Mouse (Mus musculus): ENCODE data around the gene Pp2d1. TPM values are rescaled to one million over a fixed set of nuclear protein-coding genes. Genes with fewer than 3 reads are reported as not detected.
"Not testable (repeated sequence)": the region's sequence is repeated elsewhere in the genome, so short reads cannot be mapped to it uniquely, and the experiment has no call there.

The Pp2d1 gene
- polyA plus RNA-seq, 1 experiment, result not detected

DNA sequence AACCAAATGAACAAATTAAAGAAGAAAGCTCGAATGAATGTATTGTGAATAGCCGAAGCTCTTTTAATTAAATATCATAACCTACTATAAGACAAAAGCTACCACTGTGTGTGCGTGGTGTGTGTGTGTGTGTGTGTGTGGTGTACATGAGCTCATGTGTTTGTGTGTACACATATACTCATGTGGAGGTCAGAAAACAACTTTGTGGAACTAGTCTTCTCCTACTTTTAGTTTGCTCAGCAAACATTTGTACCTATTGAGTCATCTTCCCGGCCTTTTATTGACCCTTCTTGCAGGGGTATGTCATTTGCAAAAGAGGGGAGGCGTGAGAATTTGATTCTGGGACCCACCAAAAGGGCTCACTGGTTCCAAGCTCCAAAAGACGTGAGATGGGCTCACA is 39.0 kb upstream of the Pp2d1 start:
- H3K4me3 ChIP-seq (replicated peaks; ENCODE audit: extremely low read depth, low read depth, low read length), result no peak overlapping the region
- WGBS, result 72% methylated on average over 6 of the region's 6 CpGs
- TF ChIP-seq CTCF (IDR thresholded peaks at IDR 0.05; ENCODE audit: insufficient read depth, low read length), result no peak
- no peak for TF ChIP-seq POLR2A (IDR thresholded peaks at IDR 0.05; ENCODE audit: borderline replicate concordance, extremely low read depth, low read depth, low read length)
- no peak for DNase-seq
- peaks cover 17% of the 10 kb centered on the region for H3K4me1 ChIP-seq (ENCODE audit: control insufficient read depth, insufficient read depth, low read length)

DNA sequence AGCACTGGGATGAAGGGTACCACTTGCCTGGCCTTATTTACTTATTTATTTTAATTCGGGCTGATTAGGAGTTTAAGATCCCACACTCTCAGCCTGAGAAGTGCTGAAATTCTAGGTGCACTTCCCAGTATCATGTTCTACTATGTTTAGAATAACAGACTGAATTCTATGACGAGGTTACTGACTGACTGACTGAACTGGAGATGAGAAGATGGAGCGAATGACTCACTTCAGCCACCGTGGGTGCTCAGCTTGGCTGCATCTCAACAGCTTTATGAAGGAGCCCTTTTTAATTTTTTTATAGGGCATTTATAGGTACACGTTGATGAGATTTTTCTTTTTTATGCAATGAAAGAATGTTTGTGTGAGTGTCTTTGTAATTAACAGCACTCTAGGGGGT is 38.5 kb upstream of the Pp2d1 start:
- TF ChIP-seq CTCF (IDR thresholded peaks at IDR 0.05; ENCODE audit: insufficient read depth, low read length), result no peak
- TF ChIP-seq POLR2A (IDR thresholded peaks at IDR 0.05; ENCODE audit: borderline replicate concordance, extremely low read depth, low read depth, low read length), result no peak
- DNase-seq, result no peak
- WGBS, result 59% methylated on average over 5 of the region's 5 CpGs
- no peak overlapping the region for H3K4me3 ChIP-seq (replicated peaks; ENCODE audit: extremely low read depth, low read depth, low read length)
- peaks cover 21% of the 10 kb centered on the region for H3K4me1 ChIP-seq (ENCODE audit: control insufficient read depth, insufficient read depth, low read length)

DNA sequence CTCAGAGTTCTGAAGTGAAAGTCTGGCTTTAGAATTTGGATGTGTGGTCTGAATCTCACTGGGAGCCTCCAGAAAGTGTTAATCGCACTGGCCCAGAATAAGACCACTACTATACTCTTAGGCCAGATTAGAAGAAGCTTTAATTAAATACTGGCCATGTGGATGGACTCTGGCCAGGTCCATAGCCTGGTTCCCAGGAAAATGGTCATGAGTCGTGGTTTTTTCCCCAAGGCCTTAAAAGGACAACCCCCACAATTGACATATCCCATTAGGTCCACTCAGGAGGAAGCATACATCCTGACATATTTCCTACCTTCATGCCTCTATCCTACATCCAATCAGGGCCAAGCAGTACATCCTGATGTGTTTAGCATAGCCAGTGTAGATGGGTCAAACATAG is 37.9 kb upstream of the Pp2d1 start:
- 62% methylated on average over 2 of the region's 2 CpGs for WGBS
- Histone ChIP-seq H3K4me3 (replicated peaks; ENCODE audit: extremely low read depth, low read depth, low read length) (no peak overlapping the region), H3K4me1 (ENCODE audit: control insufficient read depth, insufficient read depth, low read length) (peaks cover 18% of the 10 kb centered on the region)
- TF ChIP-seq CTCF (IDR thresholded peaks at IDR 0.05; ENCODE audit: insufficient read depth, low read length) (no peak), POLR2A (IDR thresholded peaks at IDR 0.05; ENCODE audit: borderline replicate concordance, extremely low read depth, low read depth, low read length) (no peak)
- DNase-seq, result no peak

- H3K4me3 ChIP-seq (replicated peaks; ENCODE audit: extremely low read depth, low read depth, low read length), result no peak overlapping the region
- 50% methylated on average over 4 of the region's 4 CpGs for WGBS
- no peak for DNase-seq
- H3K4me1 ChIP-seq (ENCODE audit: control insufficient read depth, insufficient read depth, low read length), result peaks cover 15% of the 10 kb centered on the region
- no peak for TF ChIP-seq CTCF (IDR thresholded peaks at IDR 0.05; ENCODE audit: insufficient read depth, low read length)
- TF ChIP-seq POLR2A (IDR thresholded peaks at IDR 0.05; ENCODE audit: borderline replicate concordance, extremely low read depth, low read depth, low read length), result no peak
These were observed 33.8 kb upstream of the Pp2d1 start for GRCm38 (mm10) chr17:53573019-53573556.

DNA sequence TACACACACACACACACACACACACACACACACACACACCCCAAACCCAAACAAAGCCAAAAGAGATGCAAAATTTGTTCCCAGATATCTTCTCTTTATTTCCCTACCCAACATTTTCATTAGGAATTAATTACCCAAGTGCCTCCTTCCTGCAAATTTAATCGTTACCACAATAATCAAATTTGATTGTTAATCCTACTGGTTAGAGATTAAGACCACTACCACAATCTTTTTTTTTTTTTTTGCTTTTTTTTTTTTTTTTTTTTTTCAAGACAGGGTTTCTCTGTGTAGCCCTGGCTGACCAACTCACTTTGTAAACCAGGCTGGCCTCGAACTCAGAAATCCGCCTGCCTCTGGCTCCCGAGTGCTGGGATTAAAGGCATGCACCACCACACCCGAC is 31.7 kb upstream of the Pp2d1 start:
- 81% methylated on average over 5 of the region's 5 CpGs for WGBS
- not testable (repeated sequence) for H3K4me3 ChIP-seq (replicated peaks; ENCODE audit: extremely low read depth, low read depth, low read length); DNase-seq
- peaks cover 12% of the 10 kb centered on the region for H3K4me1 ChIP-seq (ENCODE audit: control insufficient read depth, insufficient read depth, low read length)

GRCm38 (mm10) chr17:53570361-53570875 is 31.2 kb upstream of the Pp2d1 start:
- no peak for DNase-seq
- no peak overlapping the region for H3K4me3 ChIP-seq (replicated peaks; ENCODE audit: extremely low read depth, low read depth, low read length)
- 14% methylated on average over 10 of the region's 10 CpGs for WGBS
- H3K4me1 ChIP-seq (ENCODE audit: control insufficient read depth, insufficient read depth, low read length), result peaks cover 12% of the 10 kb centered on the region
- TF ChIP-seq CTCF (IDR thresholded peaks at IDR 0.05; ENCODE audit: insufficient read depth, low read length) (no peak), POLR2A (IDR thresholded peaks at IDR 0.05; ENCODE audit: borderline replicate concordance, extremely low read depth, low read depth, low read length) (no peak)

DNA sequence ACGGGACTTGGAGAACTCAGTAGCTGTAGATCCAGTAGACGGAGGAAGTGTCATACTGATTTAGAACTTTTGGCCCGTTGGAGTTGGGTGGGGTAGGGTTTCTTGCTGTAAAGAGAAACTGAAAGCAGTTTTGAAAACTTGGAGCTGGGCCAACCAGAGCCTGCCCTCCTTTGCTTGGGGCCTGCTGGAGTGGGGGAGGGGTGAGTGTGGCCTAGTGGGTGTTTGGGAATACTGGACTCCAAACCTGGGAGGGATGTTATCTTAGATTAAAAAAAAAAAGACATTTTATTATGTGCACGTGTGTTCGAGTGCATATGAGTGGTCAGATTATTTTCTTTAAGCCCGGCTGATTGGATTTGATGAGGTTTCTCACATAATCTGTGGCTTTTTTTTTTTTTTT is 30.6 kb upstream of the Pp2d1 start:
- 7% methylated on average over 6 of the region's 6 CpGs for WGBS
- Histone ChIP-seq H3K4me3 (replicated peaks; ENCODE audit: extremely low read depth, low read depth, low read length) (no peak overlapping the region), H3K4me1 (ENCODE audit: control insufficient read depth, insufficient read depth, low read length) (peaks cover 12% of the 10 kb centered on the region)
- DNase-seq, result peak; percentile 67
- TF ChIP-seq POLR2A (IDR thresholded peaks at IDR 0.05; ENCODE audit: borderline replicate concordance, extremely low read depth, low read depth, low read length), result no peak
- no peak for TF ChIP-seq CTCF (IDR thresholded peaks at IDR 0.05; ENCODE audit: insufficient read depth, low read length)

GRCm38 (mm10) chr17:53568734-53569386 is 29.6 kb upstream of the Pp2d1 start:
- Histone ChIP-seq H3K4me3 (replicated peaks; ENCODE audit: extremely low read depth, low read depth, low read length) (peak overlapping the region; percentile 95), H3K4me1 (ENCODE audit: control insufficient read depth, insufficient read depth, low read length) (peaks cover 12% of the 10 kb centered on the region)
- no peak for DNase-seq
- 33% methylated on average over 8 of the region's 8 CpGs for WGBS
- TF ChIP-seq CTCF (IDR thresholded peaks at IDR 0.05; ENCODE audit: insufficient read depth, low read length) (no peak), POLR2A (IDR thresholded peaks at IDR 0.05; ENCODE audit: borderline replicate concordance, extremely low read depth, low read depth, low read length) (no peak)

GRCm38 (mm10) chr17:53568118-53568517 is 28.9 kb upstream of the Pp2d1 start:
- peaks cover 11% of the 10 kb centered on the region for H3K4me1 ChIP-seq (ENCODE audit: control insufficient read depth, insufficient read depth, low read length)
- under 1% methylated on average over 15 of the region's 15 CpGs for WGBS
- peak overlapping the region; percentile 95 for H3K4me3 ChIP-seq (replicated peaks; ENCODE audit: extremely low read depth, low read depth, low read length)
- TF ChIP-seq POLR2A (IDR thresholded peaks at IDR 0.05; ENCODE audit: borderline replicate concordance, extremely low read depth, low read depth, low read length) (peak; percentile 70; the same call in 1 of the 2 replicates), CTCF (IDR thresholded peaks at IDR 0.05; ENCODE audit: insufficient read depth, low read length) (no peak)
- DNase-seq, result peak; percentile 70
